Mouse (Mus musculus) MEL (cell line): Measurements from ENCODE around the gene Aldh1b1. TPM values are rescaled to one million over a fixed set of nuclear protein-coding genes. Genes with fewer than 3 reads are reported as not detected.

ENCODE experiments used
- DNase-seq: peaks from one replicate; pipeline ENCODE4 v3.0.0; 2011; ENCODE audit warnings: low read depth, low spot score
- H3K27ac ChIP-seq: 2 replicates; pipeline ENCODE4 v1.5.1; 2012; ENCODE audit warnings: low read depth, mild to moderate bottlenecking, control low read depth, low read length, moderate library complexity; ENCODE audit not compliant: control insufficient read depth
- H3K27me3 ChIP-seq, 2 experiments: fragments of 150-350 bp in 1 of 2; sonication (generic) in 1 of 2; 2 replicates each; pipeline ENCODE4 v1.6.1; 2012; ENCODE audit warnings: low read length in 2 of 2, mild to moderate bottlenecking in 2 of 2, improper control_type of control experiment in 1 of 2, moderate library complexity in 1 of 2; ENCODE audit not compliant: insufficient read depth in 2 of 2, control insufficient read depth in 1 of 2
- H3K36me3 ChIP-seq, 2 experiments: 2 replicates each; pipeline ENCODE4 v1.6.1; 2012 to 2014; ENCODE audit warnings: low read length in 2 of 2, improper control_type of control experiment in 1 of 2, inconsistent platforms in 1 of 2, mild to moderate bottlenecking in 1 of 2; ENCODE audit not compliant: insufficient read depth in 2 of 2, control insufficient read depth in 1 of 2
- H3K4me1 ChIP-seq, 2 experiments: fragments of 150-350 bp in 1 of 2; sonication (generic) in 1 of 2; 2 replicates each; pipeline ENCODE4 v1.6.1; 2012; ENCODE audit warnings: low read length in 2 of 2, improper control_type of control experiment in 1 of 2, mild to moderate bottlenecking in 1 of 2; ENCODE audit not compliant: insufficient read depth in 2 of 2, control insufficient read depth in 1 of 2
- H3K4me3 ChIP-seq, 2 experiments: fragments of 150-350 bp in 1 of 2; sonication (generic) in 1 of 2; 2 replicates each; pipeline ENCODE4 v1.5.1; 2012; ENCODE audit warnings: low read depth in 2 of 2, low read length in 2 of 2, mild to moderate bottlenecking in 2 of 2, moderate library complexity in 2 of 2, control low read depth in 1 of 2, improper control_type of control experiment in 1 of 2; ENCODE audit not compliant: control insufficient read depth in 1 of 2, insufficient read depth in 1 of 2
- H3K79me2 ChIP-seq: 2 replicates; pipeline ENCODE4 v1.6.1; 2012; ENCODE audit warnings: mild to moderate bottlenecking, low read length, moderate library complexity; ENCODE audit not compliant: control insufficient read depth, poor library complexity, insufficient read depth
- H3K9ac ChIP-seq: 2 replicates; pipeline ENCODE4 v1.6.1; 2012; ENCODE audit warnings: low read depth, mild to moderate bottlenecking, control low read depth, low read length, moderate library complexity; ENCODE audit not compliant: control insufficient read depth, poor library complexity, severe bottlenecking
- H3K9me3 ChIP-seq: fragments of 150-350 bp; sonication (generic); replicated peaks from 2 replicates; pipeline ENCODE4 v1.6.1; 2012; ENCODE audit warnings: mild to moderate bottlenecking, low read length, improper control_type of control experiment, moderate library complexity; ENCODE audit not compliant: insufficient read depth
- BHLHE40 ChIP-seq: IDR thresholded peaks from 2 replicates; pipeline ENCODE4 v1.6.1; 2012; ENCODE audit warnings: low read depth, mild to moderate bottlenecking, inconsistent platforms, low read length, improper control_type of control experiment, borderline replicate concordance
- CHD1 ChIP-seq: IDR thresholded peaks from 2 replicates; pipeline ENCODE4 v1.6.1; 2012; ENCODE audit warnings: low read depth, mild to moderate bottlenecking, inconsistent platforms, low read length, improper control_type of control experiment
- CTCF ChIP-seq, 3 experiments: IDR thresholded peaks in 2 of 3; conservative IDR thresholded peaks in 1 of 3; 2 replicates each; pipeline ENCODE4 v1.5.1; 2011 to 2012; ENCODE audit warnings: low read length in 3 of 3, low read depth in 2 of 3, mild to moderate bottlenecking in 2 of 3, improper control_type of control experiment in 1 of 3, inconsistent platforms in 1 of 3, mixed read lengths in 1 of 3, moderate library complexity in 1 of 3; ENCODE audit not compliant: control insufficient read depth in 1 of 3, insufficient read depth in 1 of 3, poor library complexity in 1 of 3, severe bottlenecking in 1 of 3
- E2F4 ChIP-seq: IDR thresholded peaks from 2 replicates; pipeline ENCODE4 v1.6.1; 2011; ENCODE audit warnings: low read depth, low read length, improper control_type of control experiment, borderline replicate concordance
- EP300 ChIP-seq, 2 experiments: IDR thresholded peaks; 2 replicates each; pipeline ENCODE4 v1.6.1; 2011; ENCODE audit warnings: improper control_type of control experiment in 2 of 2, low read length in 2 of 2, low read depth in 1 of 2, mild to moderate bottlenecking in 1 of 2
- ETS1 ChIP-seq: IDR thresholded peaks from 2 replicates; pipeline ENCODE4 v1.6.1; 2012; ENCODE audit warnings: low read depth, mild to moderate bottlenecking, inconsistent platforms, low read length, improper control_type of control experiment, moderate library complexity
- GABPA ChIP-seq: IDR thresholded peaks from 2 replicates; pipeline ENCODE4 v1.6.1; 2012; ENCODE audit warnings: low read depth, mild to moderate bottlenecking, inconsistent platforms, low read length, improper control_type of control experiment, moderate library complexity
- GATA1 ChIP-seq: IDR thresholded peaks from 2 replicates; pipeline ENCODE4 v1.6.1; 2011; ENCODE audit warnings: low read depth, low read length, improper control_type of control experiment
- HCFC1 ChIP-seq: IDR thresholded peaks from 2 replicates; pipeline ENCODE4 v1.6.1; 2012; ENCODE audit warnings: low read depth, mild to moderate bottlenecking, inconsistent platforms, low read length, improper control_type of control experiment, moderate library complexity
- KAT2A ChIP-seq: conservative IDR thresholded peaks from 2 replicates; pipeline ENCODE4 v1.6.1; 2012; ENCODE audit warnings: low read depth, low read length, improper control_type of control experiment, inconsistent platforms
- MAX ChIP-seq: IDR thresholded peaks from 2 replicates; pipeline ENCODE4 v1.6.1; 2011; ENCODE audit warnings: low read length, improper control_type of control experiment
- MAZ ChIP-seq: IDR thresholded peaks from 2 replicates; pipeline ENCODE4 v1.6.1; 2012; ENCODE audit warnings: low read depth, mild to moderate bottlenecking, inconsistent platforms, low read length, improper control_type of control experiment
- MXI1 ChIP-seq: IDR thresholded peaks from 2 replicates; pipeline ENCODE4 v1.6.1; 2011; ENCODE audit warnings: mild to moderate bottlenecking, low read depth, low read length, improper control_type of control experiment
- MYB ChIP-seq: IDR thresholded peaks from 2 replicates; pipeline ENCODE4 v1.6.1; 2011; ENCODE audit warnings: mild to moderate bottlenecking, low read depth, low read length, improper control_type of control experiment
- MYC ChIP-seq: IDR thresholded peaks from 2 replicates; pipeline ENCODE4 v1.6.1; 2011; ENCODE audit warnings: low read depth, mild to moderate bottlenecking, low read length, improper control_type of control experiment, moderate library complexity
- NELFE ChIP-seq: IDR thresholded peaks from 2 replicates; pipeline ENCODE4 v1.6.1; 2011; ENCODE audit warnings: low read depth, low read length, improper control_type of control experiment
- POLR2A ChIP-seq, 2 experiments: IDR thresholded peaks; 2 replicates each; pipeline ENCODE4 v1.6.1; 2011 to 2012; ENCODE audit warnings: low read length in 2 of 2, mild to moderate bottlenecking in 2 of 2, control low read depth in 1 of 2, improper control_type of control experiment in 1 of 2, low read depth in 1 of 2, moderate library complexity in 1 of 2; ENCODE audit not compliant: control insufficient read depth in 1 of 2, insufficient read depth in 1 of 2, poor library complexity in 1 of 2
- POLR2AphosphoS2 ChIP-seq: IDR thresholded peaks from 2 replicates; pipeline ENCODE4 v1.6.1; 2011; ENCODE audit warnings: low read length, improper control_type of control experiment
- POLR2AphosphoS5 ChIP-seq: IDR thresholded peaks from 2 replicates; pipeline ENCODE4 v1.6.1; 2012; ENCODE audit warnings: low read depth, borderline replicate concordance, mild to moderate bottlenecking, inconsistent platforms, low read length, moderate library complexity, mixed read lengths
- RCOR1 ChIP-seq: IDR thresholded peaks from 2 replicates; pipeline ENCODE4 v1.6.1; 2012; ENCODE audit warnings: low read depth, mild to moderate bottlenecking, inconsistent platforms, low read length, improper control_type of control experiment
- SIN3A ChIP-seq: IDR thresholded peaks from 2 replicates; pipeline ENCODE4 v1.6.1; 2012; ENCODE audit warnings: low read length, improper control_type of control experiment, inconsistent platforms
- TAL1 ChIP-seq: IDR thresholded peaks from 2 replicates; pipeline ENCODE4 v1.6.1; 2012; ENCODE audit warnings: mild to moderate bottlenecking, inconsistent platforms, low read length, moderate library complexity, mixed read lengths
- TCF12 ChIP-seq: IDR thresholded peaks from 2 replicates; pipeline ENCODE4 v1.6.1; 2014; ENCODE audit warnings: low read depth, mild to moderate bottlenecking, inconsistent platforms, low read length, improper control_type of control experiment, moderate library complexity
- USF1 ChIP-seq: IDR thresholded peaks from 2 replicates; pipeline ENCODE4 v1.6.1; 2014; ENCODE audit warnings: low read depth, mild to moderate bottlenecking, inconsistent platforms, low read length, improper control_type of control experiment, moderate library complexity
- USF2 ChIP-seq, 2 experiments: IDR thresholded peaks; 2 replicates each; pipeline ENCODE4 v1.6.1; 2011 to 2012; ENCODE audit warnings: improper control_type of control experiment in 2 of 2, low read length in 2 of 2, borderline replicate concordance in 1 of 2, inconsistent platforms in 1 of 2, low read depth in 1 of 2, mild to moderate bottlenecking in 1 of 2; ENCODE audit not compliant: insufficient read depth in 1 of 2
- ZC3H11A ChIP-seq: IDR thresholded peaks from 2 replicates; pipeline ENCODE4 v1.6.1; 2012; ENCODE audit warnings: low read depth, mild to moderate bottlenecking, inconsistent platforms, low read length, improper control_type of control experiment
- ZKSCAN1 ChIP-seq: IDR thresholded peaks from 2 replicates; pipeline ENCODE4 v1.6.1; 2012; ENCODE audit warnings: low read depth, mild to moderate bottlenecking, inconsistent platforms, low read length, improper control_type of control experiment, moderate library complexity
- ZMIZ1 ChIP-seq: IDR thresholded peaks from 2 replicates; pipeline ENCODE4 v1.6.1; 2012; ENCODE audit warnings: low read depth, mild to moderate bottlenecking, inconsistent platforms, low read length, improper control_type of control experiment, moderate library complexity
- ZNF384 ChIP-seq: IDR thresholded peaks from 2 replicates; pipeline ENCODE4 v1.6.1; 2012; ENCODE audit warnings: low read depth, mild to moderate bottlenecking, inconsistent platforms, low read length, improper control_type of control experiment
- polyA plus RNA-seq, 2 experiments: library from polyadenylated mRNA; stranded (reverse) in 1 of 2; unstranded in 1 of 2; fragments of >175 nt in 1 of 2; fragments of >200 nt in 1 of 2; gene quantifications; 2 replicates each; pipeline versions ENCODE4 v1.2.1 to v1.2.4; 2012; ENCODE audit warnings: low replicate concordance in 2 of 2, low read depth in 1 of 2; ENCODE audit not compliant: insufficient read length in 2 of 2, insufficient read depth in 1 of 2, missing spikeins in 1 of 2
- total RNA-seq: library from RNA; depleted of rRNA; stranded (reverse); fragments of 300-350 nt; gene quantifications from 2 replicates; pipeline ENCODE4 v1.2.3, GENCODE M21; 2012

The Aldh1b1 gene
- total and polyA plus RNA-seq, 3 experiments = 1.9 to 2.1 TPM; not detected in 1

DNA sequence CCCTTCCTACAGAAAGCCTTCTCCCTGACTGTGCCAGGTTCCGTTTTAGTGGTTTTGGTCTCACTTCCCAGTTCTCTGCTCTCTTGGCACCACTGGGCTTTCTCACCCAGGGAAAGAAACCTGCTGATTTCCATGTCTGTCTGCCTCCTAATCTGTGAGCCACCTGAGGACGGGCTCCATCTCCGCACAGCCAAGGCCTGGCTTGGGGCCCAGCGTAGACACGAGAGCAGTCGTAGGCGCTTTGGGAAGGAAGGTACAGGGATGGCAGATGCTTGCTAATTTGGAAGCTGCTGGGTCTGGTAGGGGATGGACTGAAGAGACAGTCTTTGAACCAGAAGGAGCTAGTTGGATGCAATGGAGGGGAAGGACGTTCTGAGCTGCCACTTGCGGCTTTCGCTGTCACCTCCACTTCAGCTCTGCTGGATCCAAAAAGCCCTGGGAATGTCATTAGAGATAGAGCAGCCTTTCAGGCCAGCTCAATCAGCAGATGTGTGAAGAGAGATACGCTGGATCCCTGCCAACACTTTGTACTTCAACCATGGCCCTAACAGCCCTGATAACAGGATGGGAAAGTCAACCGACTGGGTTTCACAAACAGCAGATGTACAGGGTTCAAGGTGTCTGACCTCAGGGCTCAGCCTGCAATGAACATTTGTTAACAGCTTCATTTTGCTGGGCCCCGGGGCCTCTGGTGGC lies 9.4 kb upstream of the Aldh1b1 start:
- DNase-seq = peak; percentile 83
- H3K4me3 ChIP-seq = no peak overlapping the region
- TF ChIP-seq TAL1 = peak; percentile 58
- peak; percentile 83 for TF ChIP-seq EP300 (IDR thresholded peaks at IDR 0.05; ENCODE audit: low read depth in 1 of 2, low read length in 2 of 2)
- TF ChIP-seq CTCF (IDR thresholded peaks at IDR 0.05 in 2 of 3, conservative IDR thresholded peaks at IDR 0.05 in 1 of 3; ENCODE audit: control insufficient read depth in 1 of 3, insufficient read depth in 1 of 3, low read depth in 2 of 3, low read length in 3 of 3, poor library complexity in 1 of 3, severe bottlenecking in 1 of 3) = no peak
- no peak for TF ChIP-seq MAX
- no peak for TF ChIP-seq NELFE
- TF ChIP-seq MYC = no peak
- TF ChIP-seq USF2 (IDR thresholded peaks at IDR 0.05; ENCODE audit: borderline replicate concordance in 1 of 2, insufficient read depth in 1 of 2, low read depth in 1 of 2, low read length in 2 of 2) = no peak
- peak; percentile 88 for TF ChIP-seq TCF12
- TF ChIP-seq GABPA = no peak
- peak; percentile 36; the same call in 1 of the 2 replicates for TF ChIP-seq MXI1
- peak; percentile 45; the same call in 1 of the 2 replicates for TF ChIP-seq MYB
- no peak for TF ChIP-seq E2F4
- peak; percentile 90 for TF ChIP-seq GATA1
- peak; percentile 77 for TF ChIP-seq RCOR1
- TF ChIP-seq ZC3H11A = no peak
- TF ChIP-seq POLR2AphosphoS5 = no peak
- TF ChIP-seq POLR2A (IDR thresholded peaks at IDR 0.05; ENCODE audit: control insufficient read depth in 1 of 2, insufficient read depth in 1 of 2, low read depth in 1 of 2, low read length in 2 of 2, poor library complexity in 1 of 2) = no peak
- no peak for TF ChIP-seq POLR2AphosphoS2
- peak; percentile 87 for TF ChIP-seq ETS1
- TF ChIP-seq HCFC1 = no peak
- TF ChIP-seq USF1 = no peak
- TF ChIP-seq SIN3A = peak; percentile 68
- no peak for TF ChIP-seq ZNF384
- no peak for TF ChIP-seq ZKSCAN1
- no peak for TF ChIP-seq MAZ
- TF ChIP-seq CHD1 = no peak
- no peak for TF ChIP-seq KAT2A
- 0 out of 2 replicates have a peak, but pooled peaks have one; percentile 26 for TF ChIP-seq BHLHE40
- no peak for TF ChIP-seq ZMIZ1
- TF ChIP-seq, all 39 proteins: peak for 10
- H3K9ac ChIP-seq = no peak overlapping the region
- peaks cover 0 to 2% of the 10 kb centered on the region in 2 experiments; a peak in 1 of 4 replicates for H3K27me3 ChIP-seq
- H3K79me2 ChIP-seq = no peaks in the 10 kb centered on the region
- peaks cover 11 to 19% of the 10 kb centered on the region in 2 experiments for H3K4me1 ChIP-seq
- H3K27ac ChIP-seq = no peak overlapping the region
- H3K9me3 ChIP-seq = no peaks in the 10 kb centered on the region
- peaks cover 0 to 12% of the 10 kb centered on the region in 2 experiments; a peak in 2 of 4 replicates for H3K36me3 ChIP-seq
